18 mouse cellular contexts compared by ENCODE assay signal in genomic region chr13:94562652-94563339, GRCm38 (mm10).
DNase-seq lines count a peak whose midpoint lies in the region; ATAC-seq lines count a peak whose summit lies in the region.
"Had no signal": no experiment of that assay in that cellular context is flagged by ENCODE, and none has a peak within 500 bp of the region (broad histone marks: within the 10 kb centered on the region; RNA-seq: fewer than 3 reads in every experiment).

No protein-coding gene starts in this region.

- H3K9ac ChIP-seq in kidney, embryonic 16.5 days (replicated peaks; ENCODE audit: low read length) = no peak overlapping the region
- H3K9ac ChIP-seq: liver, embryonic 14.5 days; neural tube, embryonic 15.5 days had no signal

- 0 out of 2 replicates have a peak, but pooled peaks have one; percentile 54 for ATAC-seq in kidney, embryonic 16.5 days (ENCODE audit: low FRiP score, low TSS enrichment)
- no peak for ATAC-seq in megakaryocyte progenitor cell, adult 5-6 weeks (replicated peaks; ENCODE audit: poor library complexity)
- ATAC-seq: Patski had no signal

- WGBS in kidney, embryonic 16.5 days = 23% methylated on average over 9 of the region's 9 CpGs

- H3K4me2 ChIP-seq in kidney, embryonic 16.5 days (replicated peaks; ENCODE audit: low read depth, low read length) = no peak overlapping the region
- H3K4me2 ChIP-seq: neural tube, embryonic 15.5 days had no signal

- H3K4me3 ChIP-seq in kidney, embryonic 16.5 days (ENCODE audit: low read length) = no peak overlapping the region
- H3K4me3 ChIP-seq: heart, embryonic 10.5 days; limb, embryonic 10.5 days; neural tube, embryonic 15.5 days had no signal

- H3K9me3 ChIP-seq in kidney, embryonic 16.5 days (ENCODE audit: low read length) = no peaks in the 10 kb centered on the region
- H3K9me3 ChIP-seq: heart, embryonic 10.5 days; limb, embryonic 10.5 days; neural tube, embryonic 15.5 days had no signal

- no peak overlapping the region for H3K27ac ChIP-seq in kidney, embryonic 16.5 days (ENCODE audit: low read length)
- H3K27ac ChIP-seq: heart, embryonic 10.5 days; limb, embryonic 10.5 days; liver, embryonic 14.5 days; neural tube, embryonic 15.5 days had no signal

- DNase-seq in kidney, adult 18-20 months = no peak
- DNase-seq in MN1 (ENCODE audit: low spot score) = peak; percentile 72
- DNase-seq in embryo, embryonic 10.5 days (ENCODE audit: low spot score) = peak; percentile 62
- DNase-seq in lung, postnatal 14 days = peak; percentile 36
- DNase-seq in gastrocnemius, postnatal 4 days (ENCODE audit: low spot score in 2 of 2) = no peak
- DNase-seq: adrenal gland, adult 8-10 months; cerebellum, postnatal 10 days; heart, postnatal 4 days; kidney, adult 11 months; right cerebral cortex, postnatal 14 days; thymus, postnatal 25 days had no signal

- H3K4me1 ChIP-seq in kidney, embryonic 16.5 days (ENCODE audit: insufficient read depth, low read length) = peaks cover 8% of the 10 kb centered on the region; the same call in 1 of the 2 replicates

- H3K27me3 ChIP-seq in kidney, embryonic 16.5 days (ENCODE audit: insufficient read depth, low read length) = no peaks in the 10 kb centered on the region
- H3K27me3 ChIP-seq: Patski had no signal

- H3K36me3 ChIP-seq in kidney, embryonic 16.5 days (ENCODE audit: insufficient read depth, low read length) = peaks cover 8% of the 10 kb centered on the region; the same call in 1 of the 2 replicates
- H3K36me3 ChIP-seq: neural tube, embryonic 15.5 days had no signal

Comparison
In these comparisons a context has a peak if more than half of its experiments do, and no peak if none do; other contexts are left out.
1. DNase-seq: peak in MN1 (single experiment), embryo, embryonic 10.5 days (single experiment) and lung, postnatal 14 days (single experiment); none in kidney, adult 18-20 months (single experiment) and gastrocnemius, postnatal 4 days (0 of 2).